Mouse (Mus musculus) 3T3-L1 (cell line): ENCODE results near the gene Fads1.
A peak's percentile ranks its signal among the peaks of the same experiment; 100 is the strongest.

Experiments
- DNase-seq: peaks from one replicate; pipeline ENCODE4 v3.0.0-alpha.2; 2015; ENCODE audit warnings: low read depth, low spot score

The Fads1 gene

DNA sequence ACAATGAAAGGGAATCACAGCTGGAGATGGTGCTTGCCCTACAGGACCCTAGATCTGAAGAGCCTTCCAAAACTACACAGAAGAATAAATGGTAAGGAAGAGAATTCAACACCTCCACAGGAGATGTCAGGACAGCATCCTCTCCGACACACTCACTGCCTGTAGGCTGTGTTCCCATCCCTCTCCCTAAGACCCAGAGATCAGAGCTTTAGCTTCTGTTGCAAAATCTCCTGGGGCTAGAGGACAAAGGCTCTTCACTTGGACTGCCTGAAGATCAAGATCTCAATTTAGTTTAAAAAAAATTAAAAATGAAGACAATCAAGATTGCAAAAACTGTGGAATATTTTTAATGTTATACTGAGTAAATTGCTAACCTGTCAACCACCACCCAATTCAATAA, 6.2 kb upstream of the Fads1 start:
- DNase-seq: no peak

GRCm38 (mm10) chr19:10176941-10177372, 5.7 kb upstream of the Fads1 start:
- DNase-seq: peak; percentile 38

DNA sequence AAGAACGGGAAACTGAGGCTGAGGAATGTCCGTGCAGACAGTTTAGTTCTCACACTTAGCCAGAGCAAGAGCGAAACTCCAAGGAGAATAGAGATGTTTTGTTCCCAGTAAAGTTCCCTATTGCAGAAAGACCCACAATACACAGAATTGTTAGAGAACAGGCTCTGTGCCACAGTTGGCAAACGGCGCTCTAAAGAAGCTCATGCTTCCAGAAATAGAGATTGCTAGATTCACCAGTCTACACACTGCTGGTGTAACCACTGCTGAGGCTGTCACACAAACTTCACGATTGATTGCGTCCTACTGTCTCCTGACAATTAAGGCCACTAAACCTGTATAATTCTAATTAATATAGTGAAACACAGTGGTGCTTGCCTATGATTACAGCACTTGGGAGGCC, 1.5 kb upstream of the Fads1 start:
- DNase-seq: no peak

DNA sequence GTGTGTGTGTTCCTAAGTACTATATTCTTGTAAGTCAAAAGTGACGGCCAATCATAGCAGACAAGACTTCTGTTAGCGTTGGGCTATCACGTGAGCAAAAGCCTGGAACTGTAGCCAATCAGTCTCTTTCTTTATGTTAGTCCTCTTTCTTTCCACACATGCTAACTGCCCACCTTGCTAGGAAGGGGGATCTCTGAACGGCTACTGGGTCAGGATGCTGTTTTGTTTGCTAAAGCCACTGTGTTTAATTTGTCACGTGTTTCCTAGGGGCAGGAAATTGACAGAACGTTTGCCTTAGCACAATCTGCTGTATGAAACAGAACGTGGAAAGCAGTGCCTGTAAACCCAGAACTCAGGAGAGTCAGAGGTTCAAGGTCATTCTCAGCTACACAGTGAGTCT, 546 bp upstream of the Fads1 start:
- DNase-seq: no peak

GRCm38 (mm10) chr19:10183299-10183983, 753 bp downstream of the Fads1 start:
- DNase-seq: peak; percentile 92

GRCm38 (mm10) chr19:10184096-10184495, 1.4 kb downstream of the Fads1 start:
- DNase-seq: peak; percentile 85

DNA sequence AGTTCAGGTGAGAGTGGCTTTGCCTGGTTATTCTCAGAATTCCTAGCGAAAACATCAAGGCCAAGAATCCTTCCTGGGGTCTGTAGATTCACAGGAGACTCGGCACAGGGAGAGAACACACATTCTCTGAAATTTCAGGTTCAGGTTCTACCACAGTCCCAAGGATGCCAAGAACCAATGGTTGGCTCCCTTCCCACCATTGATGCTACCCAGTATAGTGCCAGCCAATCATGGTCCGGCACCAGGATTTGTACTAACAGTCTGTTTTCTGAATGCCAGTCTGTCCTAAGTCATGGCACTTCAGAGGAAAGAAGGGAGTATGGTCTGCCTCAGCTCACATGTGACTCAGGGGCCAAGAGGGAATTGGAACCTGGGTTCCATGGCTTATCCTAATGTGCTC, 3.2 kb downstream of the Fads1 start:
- DNase-seq: no peak

DNA sequence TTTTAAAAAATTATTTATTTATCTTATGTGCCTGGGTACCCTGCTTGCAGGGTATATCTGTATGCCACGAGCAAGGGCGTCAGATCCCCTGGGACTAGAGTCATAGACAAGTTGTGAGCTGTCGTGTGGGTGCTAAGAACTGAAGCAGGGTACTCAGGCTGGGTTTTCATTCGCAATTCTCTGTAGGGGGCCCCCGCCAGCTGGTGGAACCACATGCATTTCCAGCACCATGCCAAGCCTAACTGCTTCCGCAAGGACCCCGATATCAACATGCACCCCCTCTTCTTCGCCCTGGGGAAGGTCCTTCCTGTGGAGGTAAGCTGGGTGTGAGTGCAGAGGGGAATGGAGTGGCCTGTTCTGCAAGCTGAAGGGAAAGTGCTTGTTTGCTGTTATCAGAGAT, 3.9 kb downstream of the Fads1 start:
- DNase-seq: no peak

DNA sequence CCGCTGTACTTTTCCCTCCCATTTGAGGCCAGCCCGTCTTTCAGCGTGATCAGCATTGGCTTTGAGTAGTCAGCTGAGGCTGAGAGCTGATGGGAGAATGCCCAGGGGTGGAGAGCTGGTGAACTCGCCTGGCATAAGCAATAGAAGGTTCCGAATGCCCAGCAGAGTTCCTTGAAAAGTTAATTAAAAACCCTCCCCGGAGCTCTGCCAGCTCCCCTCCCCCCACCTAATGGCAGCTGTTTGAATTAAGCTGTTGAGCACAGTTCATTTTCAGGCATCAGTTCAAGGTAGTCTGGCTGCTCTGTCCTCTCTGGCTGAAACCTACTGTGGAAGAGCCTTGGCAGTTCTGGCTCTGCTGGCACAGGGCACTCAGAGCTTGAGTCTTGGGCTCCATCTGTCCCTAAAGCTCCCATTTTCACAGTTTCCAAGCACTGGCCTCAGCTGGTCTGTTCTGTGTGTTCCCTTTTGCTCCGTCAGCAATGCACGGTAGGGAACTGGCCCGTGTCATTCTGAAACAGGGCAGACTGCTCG, 5.7 kb downstream of the Fads1 start:
- no peak for DNase-seq

- no peak for DNase-seq
Observed at GRCm38 (mm10) chr19:10189022-10189421, 6.3 kb downstream of the Fads1 start.

- no peak for DNase-seq
Observed at GRCm38 (mm10) chr19:10189940-10190339, 7.3 kb downstream of the Fads1 start.

- DNase-seq: peak; percentile 94
Observed at GRCm38 (mm10) chr19:10190796-10191195, 8.1 kb downstream of the Fads1 start.

DNA sequence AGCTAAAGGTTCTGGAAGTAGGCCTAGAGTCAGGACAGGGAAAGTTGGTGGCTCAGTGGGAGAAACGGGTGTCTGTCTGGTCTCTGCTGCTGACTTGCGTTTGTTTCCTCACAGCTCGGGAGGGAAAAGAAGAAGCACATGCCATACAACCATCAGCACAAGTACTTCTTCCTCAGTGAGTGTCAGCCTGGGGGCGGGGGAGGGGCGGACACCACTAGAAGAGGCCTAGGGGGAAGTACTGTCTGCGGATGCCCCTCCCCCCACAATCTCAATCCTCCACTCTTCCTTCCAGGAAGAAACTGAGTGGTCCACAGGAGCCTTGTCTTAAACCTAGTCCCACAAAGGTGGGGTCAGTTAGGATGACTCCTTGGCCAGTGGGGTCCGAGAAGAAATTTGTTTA, 8.6 kb downstream of the Fads1 start:
- DNase-seq: no peak

DNA sequence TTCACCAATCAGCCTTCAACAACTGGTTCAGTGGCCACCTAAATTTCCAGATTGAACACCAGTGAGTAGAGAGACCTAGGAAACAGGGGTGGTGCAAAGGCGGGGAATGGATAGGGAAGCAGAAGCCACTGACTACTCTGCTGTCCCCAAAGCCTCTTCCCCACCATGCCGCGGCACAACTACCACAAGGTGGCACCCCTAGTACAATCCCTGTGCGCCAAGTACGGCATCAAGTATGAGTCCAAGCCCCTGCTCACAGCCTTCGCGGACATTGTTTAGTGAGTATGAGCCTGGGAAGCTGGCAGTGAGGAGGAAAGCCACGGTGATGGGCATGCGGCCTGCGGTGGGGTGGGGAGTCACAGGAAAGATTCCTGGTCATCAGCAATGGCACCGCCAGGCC, 11.6 kb downstream of the Fads1 start:
- DNase-seq: no peak

DNA sequence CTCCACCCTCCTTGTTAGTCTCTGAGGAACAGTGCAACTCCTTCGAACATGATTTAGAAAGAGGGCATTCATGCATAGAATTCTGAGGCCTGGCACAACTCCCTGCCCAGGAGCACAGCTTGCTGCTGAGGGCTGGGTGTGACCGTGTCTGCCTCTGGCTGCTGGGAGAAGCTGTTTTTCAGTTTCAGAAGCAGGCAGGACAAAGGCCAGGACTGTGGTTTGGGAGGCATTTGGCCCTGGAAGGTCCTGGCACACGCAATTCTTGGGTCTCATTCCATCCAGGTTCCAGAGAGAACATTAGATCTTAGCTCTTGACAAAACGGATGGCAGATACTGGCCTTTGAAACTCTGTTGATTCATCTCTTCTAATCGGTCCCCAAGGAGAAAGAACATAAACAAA, 12.6 kb downstream of the Fads1 start:
- DNase-seq: peak; percentile 80

DNA sequence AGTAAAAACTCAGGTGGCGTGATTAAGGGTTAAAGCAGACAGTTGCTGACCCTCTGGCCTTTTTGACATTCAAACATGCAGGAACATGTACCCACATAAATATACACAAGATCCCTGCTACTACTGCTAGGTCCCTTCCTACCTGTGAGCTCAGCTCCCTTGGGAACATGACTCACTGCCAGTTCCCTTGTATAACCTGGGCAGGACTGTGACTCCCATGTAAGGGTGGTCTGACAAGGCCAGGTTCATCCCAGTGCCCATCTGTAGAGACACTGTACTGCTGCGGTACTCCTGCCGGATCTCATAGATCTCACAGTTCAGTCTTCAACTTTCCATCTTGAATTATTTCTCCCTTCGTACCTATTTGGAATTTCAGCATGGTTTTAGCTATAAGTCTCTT, 14.4 kb downstream of the Fads1 start:
- DNase-seq: peak; percentile 27

DNA sequence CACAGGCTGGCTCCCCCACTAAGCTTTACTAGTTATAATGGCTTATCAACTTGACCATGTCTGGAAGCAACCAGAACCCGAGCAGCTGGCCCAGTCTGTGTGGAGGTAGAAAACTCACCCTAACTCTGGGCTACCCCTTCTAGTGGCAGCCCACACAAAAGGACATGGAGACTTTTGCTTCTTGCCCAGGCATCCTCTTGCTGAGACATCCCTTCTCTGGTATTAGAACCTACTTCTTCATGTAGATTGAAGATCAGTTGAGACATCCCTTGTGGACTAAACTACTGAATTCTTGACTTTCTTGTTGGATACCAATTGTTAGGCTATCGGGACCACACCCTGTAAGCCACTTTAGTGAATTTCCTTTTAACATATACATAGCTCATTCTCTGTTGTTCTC, 15.6 kb downstream of the Fads1 start:
- no peak for DNase-seq

- DNase-seq: peak; percentile 93
Observed at GRCm38 (mm10) chr19:10198723-10199122, 16.0 kb downstream of the Fads1 start.

- DNase-seq: peak; percentile 46
Observed at GRCm38 (mm10) chr19:10203146-10203847, 20.6 kb downstream of the Fads1 start.

DNA sequence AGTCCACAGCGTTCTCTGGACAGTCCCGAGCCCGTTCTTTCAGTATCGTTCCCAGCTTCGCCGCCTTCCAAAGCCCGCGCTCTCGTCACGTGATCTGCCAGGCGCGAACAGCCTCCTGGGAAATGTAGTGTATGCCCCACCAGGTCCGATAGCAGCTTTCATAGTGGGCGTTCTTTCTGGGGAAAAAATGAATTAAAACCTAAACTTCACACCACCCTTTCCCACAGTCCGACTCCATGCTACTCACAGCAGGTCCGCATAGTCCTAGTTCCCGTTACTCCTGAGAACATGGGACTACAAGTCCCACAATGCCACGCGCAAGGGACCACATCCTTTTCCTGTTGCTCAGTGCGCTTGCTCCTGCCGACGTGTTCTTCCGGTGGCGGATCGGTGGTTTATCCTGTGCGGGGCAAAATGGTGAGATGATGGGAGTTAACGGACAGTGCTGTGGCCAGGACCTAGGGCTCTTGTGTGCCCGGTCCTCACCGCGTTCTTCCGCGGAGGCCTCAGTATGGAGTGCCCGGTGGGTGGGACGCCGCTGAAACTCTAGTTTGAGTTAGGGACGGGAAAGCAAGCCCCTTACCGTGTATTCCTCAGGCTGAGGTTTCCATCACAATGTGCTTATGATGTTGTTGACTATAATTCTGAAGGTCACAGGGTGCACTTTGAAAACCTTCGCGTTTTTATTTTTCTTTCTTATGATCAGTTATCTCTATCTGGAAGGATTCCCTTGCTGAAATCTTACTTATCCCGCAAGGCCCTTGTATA, 21.3 kb downstream of the Fads1 start, which contains the start of the genes Tmem258 and Fen1:
TSS of gene Tmem258 (plus strand) at position 167 of the 768 bp plus-strand sequence.
TSS of gene Fen1 (minus strand) at position 322 of the 768 bp plus-strand sequence.
- peak; percentile 97 for DNase-seq

- peak; percentile 95 for DNase-seq
Observed at GRCm38 (mm10) chr19:10204616-10205001, 21.9 kb downstream of the Fads1 start.

- DNase-seq: peak; percentile 56
Observed at GRCm38 (mm10) chr19:10205051-10205450, 22.4 kb downstream of the Fads1 start.
